15 mouse cellular contexts compared by ENCODE assay signal in genomic region chr3:101966825-101967558, GRCm38 (mm10). TPM values are rescaled to one million over a fixed set of nuclear protein-coding genes. Genes with fewer than 3 reads are reported as not detected.
DNase-seq lines count a peak whose midpoint lies in the region; ATAC-seq lines count a peak whose summit lies in the region.
"Had no signal": no experiment of that assay in that cellular context is flagged by ENCODE, and none has a peak within 500 bp of the region (broad histone marks: within the 10 kb centered on the region; RNA-seq: fewer than 3 reads in every experiment).

No protein-coding gene starts in this region.

- peak overlapping the region; percentile 64 for H3K27ac ChIP-seq in midbrain, embryonic 14.5 days (replicated peaks; ENCODE audit: low read depth, low read length)
- H3K27ac ChIP-seq: embryonic facial prominence, embryonic 13.5 days; kidney, postnatal 0 days; limb, embryonic 13.5 days had no signal

- DNase-seq in embryo, embryonic 10 days (ENCODE audit: low spot score), result peak; percentile 78
- peak; percentile 43 for DNase-seq in embryo, embryonic 9.5 days (ENCODE audit: extremely low spot score)
- DNase-seq in forelimb bud, embryonic 11.5 days (ENCODE audit: low read depth, low spot score), result peak; percentile 11
- peak; percentile 71 for DNase-seq in midbrain, embryonic 14.5 days
- no peak for DNase-seq in spleen, postnatal 36 days (ENCODE audit: low spot score in 2 of 2)
- DNase-seq in spleen, adult 12 weeks (ENCODE audit: low spot score), result no peak
- no peak for DNase-seq in left cerebral cortex, postnatal 14 days (ENCODE audit: low spot score in 2 of 2)
- DNase-seq in yolk sac, embryonic 10.5 days (ENCODE audit: low spot score), result no peak
- DNase-seq: gastrocnemius, postnatal 14 days; lung, postnatal 36 days; thymus, postnatal 25 days had no signal

- no peak overlapping the region for H3K4me2 ChIP-seq in midbrain, embryonic 14.5 days (ENCODE audit: low read length)
- H3K4me2 ChIP-seq: embryonic facial prominence, embryonic 13.5 days; limb, embryonic 13.5 days had no signal

- no peaks in the 10 kb centered on the region for H3K27me3 ChIP-seq in midbrain, embryonic 14.5 days (ENCODE audit: control insufficient read depth, insufficient read depth, low read length)

- no peak overlapping the region for H3K4me3 ChIP-seq in midbrain, embryonic 14.5 days (replicated peaks; ENCODE audit: low read depth, low read length)
- H3K4me3 ChIP-seq: embryonic facial prominence, embryonic 13.5 days; limb, embryonic 13.5 days had no signal

- WGBS in midbrain, embryonic 14.5 days, result 8% methylated on average over 3 of the region's 3 CpGs

- no peaks in the 10 kb centered on the region for H3K36me3 ChIP-seq in midbrain, embryonic 14.5 days (ENCODE audit: control insufficient read depth, insufficient read depth, low read length)
- H3K36me3 ChIP-seq: embryonic facial prominence, embryonic 13.5 days; limb, embryonic 13.5 days had no signal

- H3K4me1 ChIP-seq in midbrain, embryonic 14.5 days (ENCODE audit: control insufficient read depth, insufficient read depth, low read length), result peaks cover 23% of the 10 kb centered on the region
- H3K4me1 ChIP-seq: embryonic facial prominence, embryonic 13.5 days had no signal

- H3K9me3 ChIP-seq in midbrain, embryonic 14.5 days (ENCODE audit: control insufficient read depth, low read length), result no peaks in the 10 kb centered on the region
- H3K9me3 ChIP-seq: limb, embryonic 13.5 days had no signal

- ATAC-seq in midbrain, embryonic 14.5 days (ENCODE audit: low FRiP score, low TSS enrichment), result peak; percentile 56

- intact Hi-C loops in left cerebral cortex, postnatal 14 days (cut with DNase I), result no loop called here

- no peak overlapping the region for H3K9ac ChIP-seq in midbrain, embryonic 14.5 days (replicated peaks; ENCODE audit: low read length)
- H3K9ac ChIP-seq: embryonic facial prominence, embryonic 13.5 days; limb, embryonic 13.5 days had no signal

RNA-seq across cellular contexts. Expression of gene Slc22a15, which starts 42.7 kb away (rescaled TPM):
- polyA plus RNA-seq in midbrain, embryonic 14.5 days (2014; fragmentation: Nextera tagmentation; extraction: Ambion mirVana), result 7.9 and 8.8 TPM in 2 replicates
- total RNA-seq in left cerebral cortex, postnatal 14 days (2021), result 1 to 10 TPM; 8.3 to 9.3 TPM

RNA-seq across cellular contexts. Expression of gene Nhlh2, which starts 42.9 kb away (rescaled TPM):
- 45.0 and 46.2 TPM in 2 replicates for polyA plus RNA-seq in midbrain, embryonic 14.5 days (2014; fragmentation: Nextera tagmentation; extraction: Ambion mirVana)
- total RNA-seq in left cerebral cortex, postnatal 14 days (2021), result under 1 TPM; 0.22 to 0.51 TPM
- total RNA-seq: gastrocnemius, postnatal 14 days had no signal
- polyA plus RNA-seq: heart, postnatal 0 days; kidney, postnatal 0 days had no signal

Comparison
In these comparisons a context has a peak if more than half of its experiments do, and no peak if none do; other contexts are left out.
1. DNase-seq: peak in embryo, embryonic 10 days (single experiment), embryo, embryonic 9.5 days (single experiment), forelimb bud, embryonic 11.5 days (single experiment) and midbrain, embryonic 14.5 days (single experiment); none in spleen, postnatal 36 days (0 of 2), spleen, adult 12 weeks (single experiment), left cerebral cortex, postnatal 14 days (0 of 2) and yolk sac, embryonic 10.5 days (single experiment).